ENCODE assay signal across 8 mouse cellular contexts in genomic region chr2:28538817-28539128, GRCm38 (mm10). TPM values are rescaled to one million over a fixed set of nuclear protein-coding genes. Genes with fewer than 3 reads are reported as not detected.
A peak's percentile ranks its signal among the peaks of the same experiment; 100 is the strongest.
DNase-seq lines count a peak whose midpoint lies in the region; ATAC-seq lines count a peak whose summit lies in the region.

No protein-coding gene starts in this region.

- H3K27me3 ChIP-seq in heart, embryonic 13.5 days (replicated peaks): no peaks in the 10 kb centered on the region
- no peaks in the 10 kb centered on the region for H3K27me3 ChIP-seq in heart, embryonic 16.5 days (ENCODE audit: control insufficient read depth, insufficient read depth, low read length)
- no peaks in the 10 kb centered on the region for H3K27me3 ChIP-seq in midbrain, embryonic 15.5 days (replicated peaks)

- no peak for DNase-seq in heart, postnatal 4 days
- DNase-seq in B cell, adult 2 months: no peak
- DNase-seq in embryo, embryonic 10 days (ENCODE audit: low spot score): no peak
- DNase-seq in thymus, postnatal 36 days: no peak

- no peak overlapping the region for H3K4me2 ChIP-seq in heart, embryonic 13.5 days
- H3K4me2 ChIP-seq in heart, embryonic 16.5 days (ENCODE audit: low read depth, low read length): no peak overlapping the region
- no peak overlapping the region for H3K4me2 ChIP-seq in midbrain, embryonic 15.5 days

- H3K9me3 ChIP-seq in heart, embryonic 13.5 days: no peaks in the 10 kb centered on the region
- no peaks in the 10 kb centered on the region for H3K9me3 ChIP-seq in heart, embryonic 16.5 days (replicated peaks; ENCODE audit: control insufficient read depth, low read length)
- no peaks in the 10 kb centered on the region for H3K9me3 ChIP-seq in midbrain, embryonic 15.5 days

- peak overlapping the region; percentile 61 for H3K9ac ChIP-seq in heart, embryonic 13.5 days
- H3K9ac ChIP-seq in heart, embryonic 16.5 days (ENCODE audit: low read length): peak overlapping the region; percentile 23; the same call in 1 of the 2 replicates
- 0 out of 2 replicates have a peak overlapping the region, but pooled peaks have one; percentile 10 for H3K9ac ChIP-seq in midbrain, embryonic 15.5 days

- H3K4me3 ChIP-seq in heart, embryonic 13.5 days: no peak overlapping the region
- no peak overlapping the region for H3K4me3 ChIP-seq in brown adipose tissue, adult 24 weeks (ENCODE audit: insufficient read depth, low read depth, low read length)
- H3K4me3 ChIP-seq in heart, embryonic 16.5 days (ENCODE audit: low read length): no peak overlapping the region
- H3K4me3 ChIP-seq in midbrain, embryonic 15.5 days: no peak overlapping the region

- ATAC-seq in heart, embryonic 13.5 days (ENCODE audit: extremely low read depth, insufficient number of reproducible peaks, low FRiP score, low TSS enrichment): no peak
- no peak for ATAC-seq in heart, embryonic 16.5 days (replicated peaks; ENCODE audit: extremely low read depth, insufficient read depth, low FRiP score)
- ATAC-seq in midbrain, embryonic 15.5 days (replicated peaks): no peak

- peaks cover 29% of the 10 kb centered on the region for H3K36me3 ChIP-seq in heart, embryonic 13.5 days
- H3K36me3 ChIP-seq in heart, embryonic 16.5 days (ENCODE audit: control insufficient read depth, insufficient read depth): peaks cover 9% of the 10 kb centered on the region; the same call in 1 of the 2 replicates
- peaks cover 16% of the 10 kb centered on the region for H3K36me3 ChIP-seq in midbrain, embryonic 15.5 days (replicated peaks)

- peaks cover 62% of the 10 kb centered on the region for H3K4me1 ChIP-seq in heart, embryonic 13.5 days
- H3K4me1 ChIP-seq in brown adipose tissue, adult 24 weeks (ENCODE audit: control insufficient read depth, insufficient read depth, insufficient read length, low read length): peaks cover 55% of the 10 kb centered on the region
- H3K4me1 ChIP-seq in heart, embryonic 16.5 days (ENCODE audit: control insufficient read depth, insufficient read depth, low read length): peaks cover 50% of the 10 kb centered on the region
- peaks cover 68% of the 10 kb centered on the region for H3K4me1 ChIP-seq in midbrain, embryonic 15.5 days

- peak overlapping the region; percentile 75 for H3K27ac ChIP-seq in heart, embryonic 13.5 days (replicated peaks)
- H3K27ac ChIP-seq in brown adipose tissue, adult 24 weeks (replicated peaks; ENCODE audit: low read depth, low read length): peak overlapping the region; percentile 65
- H3K27ac ChIP-seq in heart, embryonic 16.5 days (ENCODE audit: low read length): peak overlapping the region; percentile 60
- H3K27ac ChIP-seq in midbrain, embryonic 15.5 days: peak overlapping the region; percentile 61

- WGBS in heart, embryonic 13.5 days: 38% methylated on average over 1 of the region's 1 CpGs
- WGBS in heart, embryonic 16.5 days: 40% methylated on average over 1 of the region's 1 CpGs
- 21% methylated on average over 1 of the region's 1 CpGs for WGBS in midbrain, embryonic 15.5 days

RNA-seq across cellular contexts. Expression of gene Cel, which starts 24.4 kb away (rescaled TPM):
- polyA plus RNA-seq in heart, embryonic 13.5 days (2015; fragmentation: Nextera tagmentation; extraction: Ambion mirVana): 0.31 TPM in 1 of 2 replicates, not detected in the other
- total RNA-seq in heart, postnatal 4 days (2021): not detected
- not detected in 2 replicates for polyA plus RNA-seq in brown adipose tissue, adult 24 weeks (2012; ENCODE audit: insufficient read depth, insufficient read length, missing spikeins)
- polyA plus RNA-seq in heart, embryonic 16.5 days (2015; fragmentation: Nextera tagmentation; extraction: Ambion mirVana): 0.30 TPM in 1 of 2 replicates, not detected in the other
- polyA plus RNA-seq in midbrain, embryonic 15.5 days (2015; fragmentation: Nextera tagmentation; extraction: Ambion mirVana): 0.10 and 0.13 TPM in 2 replicates

RNA-seq across cellular contexts. Expression of gene Ralgds, which starts 25.8 kb away (rescaled TPM):
- 19.2 and 20.3 TPM in 2 replicates for polyA plus RNA-seq in heart, embryonic 13.5 days (2015; fragmentation: Nextera tagmentation; extraction: Ambion mirVana)
- total RNA-seq in heart, postnatal 4 days (2021): 10 to 100 TPM; 23.9 to 26.0 TPM
- 5.7 and 6.1 TPM in 2 replicates for polyA plus RNA-seq in brown adipose tissue, adult 24 weeks (2012; ENCODE audit: insufficient read depth, insufficient read length, missing spikeins)
- polyA plus RNA-seq in heart, embryonic 16.5 days (2015; fragmentation: Nextera tagmentation; extraction: Ambion mirVana): 21.2 and 22.3 TPM in 2 replicates
- 92.0 and 94.8 TPM in 2 replicates for polyA plus RNA-seq in midbrain, embryonic 15.5 days (2015; fragmentation: Nextera tagmentation; extraction: Ambion mirVana)

RNA-seq across cellular contexts. Expression of gene Gm10134, which starts 32.9 kb away (rescaled TPM):
- polyA plus RNA-seq in heart, embryonic 13.5 days (2015; fragmentation: Nextera tagmentation; extraction: Ambion mirVana): 1.1 and 1.6 TPM in 2 replicates
- 1 to 10 TPM in 1 of 2 experiments, not detected in 1; 1.2 TPM for total RNA-seq in heart, postnatal 4 days (2021)
- not detected in 2 replicates for polyA plus RNA-seq in brown adipose tissue, adult 24 weeks (2012; ENCODE audit: insufficient read depth, insufficient read length, missing spikeins)
- 1.3 and 1.4 TPM in 2 replicates for polyA plus RNA-seq in heart, embryonic 16.5 days (2015; fragmentation: Nextera tagmentation; extraction: Ambion mirVana)
- polyA plus RNA-seq in midbrain, embryonic 15.5 days (2015; fragmentation: Nextera tagmentation; extraction: Ambion mirVana): 1.4 and 2.4 TPM in 2 replicates

RNA-seq across cellular contexts. Expression of gene Gbgt1, which starts 42.1 kb away (rescaled TPM):
- 0.25 and 0.47 TPM in 2 replicates for polyA plus RNA-seq in heart, embryonic 13.5 days (2015; fragmentation: Nextera tagmentation; extraction: Ambion mirVana)
- total RNA-seq in heart, postnatal 4 days (2021): 1 to 10 TPM in 1 of 2 experiments, under 1 TPM in 1; 0.83 to 1.8 TPM
- not detected in 2 replicates for polyA plus RNA-seq in brown adipose tissue, adult 24 weeks (2012; ENCODE audit: insufficient read depth, insufficient read length, missing spikeins)
- 0.43 and 1.1 TPM in 2 replicates for polyA plus RNA-seq in heart, embryonic 16.5 days (2015; fragmentation: Nextera tagmentation; extraction: Ambion mirVana)
- polyA plus RNA-seq in midbrain, embryonic 15.5 days (2015; fragmentation: Nextera tagmentation; extraction: Ambion mirVana): 1.1 and 1.4 TPM in 2 replicates

RNA-seq across cellular contexts. Expression of gene Gtf3c5, which starts 44.8 kb away (rescaled TPM):
- polyA plus RNA-seq in heart, embryonic 13.5 days (2015; fragmentation: Nextera tagmentation; extraction: Ambion mirVana): 29.8 and 30.9 TPM in 2 replicates
- 10 to 100 TPM; 17.8 to 18.3 TPM for total RNA-seq in heart, postnatal 4 days (2021)
- polyA plus RNA-seq in brown adipose tissue, adult 24 weeks (2012; ENCODE audit: insufficient read depth, insufficient read length, missing spikeins): 5.2 and 6.9 TPM in 2 replicates
- polyA plus RNA-seq in heart, embryonic 16.5 days (2015; fragmentation: Nextera tagmentation; extraction: Ambion mirVana): 28.6 and 29.1 TPM in 2 replicates
- 48.2 and 49.2 TPM in 2 replicates for polyA plus RNA-seq in midbrain, embryonic 15.5 days (2015; fragmentation: Nextera tagmentation; extraction: Ambion mirVana)

Comparison
In these comparisons a context has a peak if more than half of its experiments do, and no peak if none do; other contexts are left out.
1. H3K9ac ChIP-seq: peak in every context shown above with its lines; median percentile 61 in heart, embryonic 13.5 days; 23 in heart, embryonic 16.5 days; 10 in midbrain, embryonic 15.5 days.